Mouse (Mus musculus) left cerebral cortex, adult 18-20 months (tissue): Measurements from ENCODE around the gene Rcvrn. TPM values are rescaled to one million over a fixed set of nuclear protein-coding genes. Genes with fewer than 3 reads are reported as not detected.

Experiments
- DNase-seq, 2 experiments: peaks; one replicate each; pipeline ENCODE4 v3.0.0; 2021 to 2022; ENCODE audit warnings: low spot score in 2 of 2, mixed read lengths in 1 of 2
- long read RNA-seq, 2 experiments: library from polyadenylated mRNA; stranded (forward); transcript quantifications; one replicate each; pipeline ENCODE4 v2.0.0; 2021
- total RNA-seq, 2 experiments: library from RNA; stranded (reverse); gene quantifications; 2 replicates each; pipeline ENCODE4 v1.2.3; 2021

The Rcvrn gene
- total RNA-seq, result 1 to 10 TPM in 1 of 2 experiments, under 1 TPM in 1; 0.98 to 1.1 TPM
- long read RNA-seq, experiment 1, partial matches to known transcripts, result 0 of 1 reads
- long read RNA-seq, experiment 1, other reads (novel, unspliced or antisense), result 0 of 1 reads
- long read RNA-seq, experiment 2, result 0 reads

GRCm38 (mm10) chr11:67694703-67695376 is at the start of gene Rcvrn:
Rcvrn (plus strand) TSS chr11:67695326.
- DNase-seq, result no peak

DNA sequence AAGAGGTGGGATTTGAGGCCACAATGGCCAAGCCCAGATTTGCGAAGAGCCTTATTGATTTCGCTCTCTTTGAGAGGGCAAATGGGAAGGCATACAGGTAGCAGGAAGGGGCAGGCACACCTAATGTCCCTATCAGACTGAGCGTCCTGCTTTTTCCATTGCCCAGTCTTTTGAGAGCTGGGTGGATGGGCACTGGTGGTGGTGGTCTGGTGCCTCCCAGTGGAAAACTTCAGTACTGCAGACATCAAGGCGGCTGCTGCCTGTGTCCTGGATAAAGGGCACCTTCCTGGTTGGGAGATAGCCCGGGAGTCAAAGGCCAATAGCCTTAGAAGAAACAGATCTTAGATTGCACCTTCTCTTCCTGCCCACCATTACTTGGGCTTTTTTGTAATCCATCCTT is 47.4 kb upstream of the Rcvrn start:
- peak; percentile 69 to 79 for DNase-seq

GRCm38 (mm10) chr11:67648651-67649407 is 46.3 kb upstream of the Rcvrn start:
- DNase-seq, result peak; percentile 75 to 83

- no peak for DNase-seq
Measured at GRCm38 (mm10) chr11:67649971-67650707, 45.0 kb upstream of the Rcvrn start.

GRCm38 (mm10) chr11:67651731-67652130 is 43.4 kb upstream of the Rcvrn start:
- DNase-seq, result no peak

GRCm38 (mm10) chr11:67652194-67652892 is 42.8 kb upstream of the Rcvrn start:
- peak; percentile 61 to 64 for DNase-seq

GRCm38 (mm10) chr11:67652893-67653255 is 42.3 kb upstream of the Rcvrn start:
- DNase-seq, result no peak

DNA sequence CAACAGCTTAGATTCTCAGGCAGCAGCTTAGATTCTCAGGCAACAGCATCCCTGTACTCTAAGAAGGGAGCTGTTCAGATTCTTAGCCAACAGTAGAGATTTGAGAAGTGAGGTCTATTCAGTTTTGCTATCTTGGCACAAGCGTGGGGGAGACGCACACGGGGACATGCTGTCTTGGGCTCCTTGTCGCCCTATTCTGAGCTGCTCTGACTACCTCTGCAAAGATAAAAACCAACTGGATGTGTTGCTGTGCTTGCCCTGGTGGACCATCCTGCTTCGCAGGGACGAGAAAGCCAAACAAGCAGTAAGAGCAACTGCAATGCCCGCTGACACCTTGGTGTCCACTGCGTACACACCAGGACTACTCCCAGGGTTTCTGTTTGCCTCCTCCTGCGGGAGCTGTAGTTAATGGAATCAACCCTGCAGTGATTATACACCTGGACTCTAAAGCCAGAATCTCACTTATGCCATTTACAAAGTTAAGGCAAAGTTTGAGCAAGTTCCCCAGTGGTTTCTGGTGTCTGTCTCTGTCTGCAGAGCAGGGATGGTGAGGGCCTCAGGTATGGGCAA is 41.5 kb upstream of the Rcvrn start:
- DNase-seq, result no peak

DNA sequence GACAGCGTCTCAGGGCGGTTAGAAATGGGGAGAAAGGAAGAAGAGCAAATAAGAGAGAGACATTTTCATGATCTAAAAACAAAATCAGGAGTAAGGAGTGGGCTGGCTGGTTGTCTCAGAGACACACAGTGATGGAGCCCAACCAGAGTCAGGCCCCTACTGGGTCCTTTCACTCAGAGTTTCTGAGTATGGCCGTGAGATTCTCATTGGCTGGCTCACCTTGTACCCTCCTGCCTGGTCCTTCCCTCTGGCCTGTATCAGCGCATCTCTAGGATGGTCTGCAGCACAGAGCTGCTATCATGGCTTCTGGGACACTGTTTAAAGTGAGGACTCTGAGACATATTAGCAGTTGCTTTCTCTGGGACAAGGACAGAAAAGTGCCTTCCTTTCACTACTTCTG is 40.6 kb upstream of the Rcvrn start:
- DNase-seq, result no peak

GRCm38 (mm10) chr11:67655236-67655959 is 39.7 kb upstream of the Rcvrn start:
- DNase-seq, result peak; percentile 44 to 67

- no peak for DNase-seq
Measured at GRCm38 (mm10) chr11:67656366-67656765, 38.8 kb upstream of the Rcvrn start.

DNA sequence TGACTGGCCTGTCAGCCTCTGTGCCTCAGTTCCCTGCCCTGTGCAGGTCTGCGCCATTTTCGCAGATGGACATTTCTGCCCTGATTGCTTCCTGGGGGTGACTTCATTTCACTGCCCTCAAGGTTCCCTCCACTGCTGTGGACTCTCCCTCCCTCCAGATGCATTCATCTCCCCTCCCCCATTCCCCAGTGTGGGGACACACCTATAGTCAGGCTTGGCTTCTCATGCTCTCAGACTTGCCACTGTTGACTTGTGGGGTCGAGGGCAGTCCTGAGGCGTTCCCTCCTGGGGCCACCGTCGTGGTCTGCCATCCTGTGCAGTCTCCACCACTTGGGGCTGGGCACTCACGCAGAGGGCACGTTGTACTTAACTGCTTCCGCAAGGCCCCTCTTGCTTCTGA is 38.3 kb upstream of the Rcvrn start:
- no peak for DNase-seq

DNA sequence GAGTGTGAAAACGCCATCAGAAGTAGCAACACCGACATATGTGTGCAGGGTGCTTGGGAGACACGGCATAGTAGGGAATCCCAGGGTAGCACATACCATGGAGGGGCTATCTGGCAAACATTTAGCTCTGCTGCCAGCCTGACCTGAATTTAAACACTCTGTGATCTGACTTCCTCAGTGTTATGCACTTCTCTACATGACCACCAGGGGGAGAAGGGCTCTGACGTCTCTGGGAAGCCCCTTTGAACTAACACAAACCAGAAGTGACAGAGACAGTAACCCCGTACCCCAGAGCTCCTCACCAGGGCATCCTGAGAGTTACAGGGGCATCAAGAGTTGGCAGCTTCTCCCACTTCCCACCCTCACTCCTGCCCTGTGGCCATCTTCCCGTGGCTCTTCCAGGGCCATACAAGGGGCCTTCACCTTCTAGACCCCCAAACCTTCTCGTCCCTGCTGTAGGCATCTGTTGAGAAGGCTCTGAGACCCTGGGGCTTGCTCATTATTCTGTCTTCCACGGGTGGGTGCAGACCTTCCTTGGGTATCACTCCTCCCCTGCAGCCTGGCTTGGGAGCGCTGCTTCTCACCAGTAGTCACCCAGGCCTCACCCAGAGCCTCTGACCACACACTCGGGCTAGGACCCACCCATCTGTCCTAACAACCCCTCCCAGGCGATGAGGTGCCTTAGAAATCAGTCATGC is 37.3 kb upstream of the Rcvrn start:
- DNase-seq, result peak in 1 of 2 experiments; percentile 55

GRCm38 (mm10) chr11:67661465-67661864 is 33.7 kb upstream of the Rcvrn start:
- DNase-seq, result no peak

DNA sequence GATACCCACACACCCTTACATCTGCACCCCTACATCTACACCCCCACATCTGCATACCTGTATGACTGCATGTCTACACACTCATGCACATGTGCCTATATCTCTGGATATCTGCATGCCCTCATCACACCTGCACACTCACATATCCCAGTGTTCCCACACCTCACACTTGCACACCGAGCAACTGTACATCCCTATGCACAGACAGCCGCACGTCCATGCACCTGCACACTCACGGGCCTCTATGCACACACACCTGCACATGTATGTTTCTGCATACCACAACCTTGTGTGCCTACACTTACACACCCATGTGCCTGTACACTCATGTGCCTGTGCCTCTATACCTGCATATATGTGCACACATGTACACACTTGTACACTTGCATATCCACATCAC is 31.7 kb upstream of the Rcvrn start:
- no peak for DNase-seq

- DNase-seq, result peak; percentile 69 to 79
Measured at GRCm38 (mm10) chr11:67664261-67664660, 30.9 kb upstream of the Rcvrn start.

GRCm38 (mm10) chr11:67664918-67665317 is 30.2 kb upstream of the Rcvrn start:
- peak; percentile 70 to 79 for DNase-seq

GRCm38 (mm10) chr11:67666129-67666528 is 29.0 kb upstream of the Rcvrn start:
- no peak for DNase-seq

GRCm38 (mm10) chr11:67667531-67668332 is 27.4 kb upstream of the Rcvrn start:
- DNase-seq, result peak; percentile 78 to 87
